Mouse (Mus musculus) forelimb bud, embryonic 11.5 days (tissue): ENCODE measurements around the gene Nkx1-2.
A peak's percentile ranks its signal among the peaks of the same experiment; 100 is the strongest.

Experiments used
- DNase-seq: peaks from one replicate; pipeline ENCODE4 v3.0.0-alpha.2; 2012; ENCODE audit warnings: low read depth, low spot score

Nkx1-2 gene

DNA sequence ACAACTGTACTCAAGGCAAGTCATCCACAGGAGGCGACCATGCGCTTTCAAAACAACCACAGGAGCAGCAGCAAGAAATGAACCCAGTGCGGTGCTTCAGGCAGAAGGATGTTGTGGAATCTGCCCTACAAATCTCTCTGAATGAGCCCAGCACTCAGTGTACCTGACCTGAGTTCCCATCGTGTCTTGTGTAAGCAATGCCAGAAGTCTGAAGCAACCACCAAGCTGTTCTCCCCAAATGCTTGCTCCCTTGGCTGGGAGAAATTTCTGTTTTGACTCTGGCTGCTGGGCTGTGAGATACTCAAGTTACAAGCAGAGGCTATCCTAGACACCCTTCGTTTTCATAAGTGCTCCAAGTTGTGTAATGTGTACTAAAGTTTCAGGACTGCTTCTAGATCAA lies 6.3 kb upstream of the Nkx1-2 start:
- DNase-seq: no peak

DNA sequence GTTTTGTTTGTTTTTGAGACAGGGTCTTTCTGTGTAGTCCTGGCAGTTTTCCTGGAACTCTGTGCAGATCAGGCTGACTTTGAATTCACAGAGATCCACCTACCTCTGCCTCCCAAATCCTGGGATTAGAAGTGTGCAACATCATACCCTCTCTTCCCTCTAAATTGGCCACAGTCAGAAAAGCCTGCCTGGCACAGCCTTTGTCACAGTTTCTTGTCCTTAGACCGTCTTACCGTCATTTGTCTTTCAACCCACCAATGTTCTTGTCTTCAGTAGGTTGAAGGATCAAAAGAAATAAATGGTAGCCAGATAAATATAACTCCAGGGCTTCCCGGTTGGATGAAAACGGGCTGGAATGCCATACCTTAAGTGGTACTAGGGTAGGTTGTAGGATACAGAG lies 5.3 kb upstream of the Nkx1-2 start:
- DNase-seq: no peak

DNA sequence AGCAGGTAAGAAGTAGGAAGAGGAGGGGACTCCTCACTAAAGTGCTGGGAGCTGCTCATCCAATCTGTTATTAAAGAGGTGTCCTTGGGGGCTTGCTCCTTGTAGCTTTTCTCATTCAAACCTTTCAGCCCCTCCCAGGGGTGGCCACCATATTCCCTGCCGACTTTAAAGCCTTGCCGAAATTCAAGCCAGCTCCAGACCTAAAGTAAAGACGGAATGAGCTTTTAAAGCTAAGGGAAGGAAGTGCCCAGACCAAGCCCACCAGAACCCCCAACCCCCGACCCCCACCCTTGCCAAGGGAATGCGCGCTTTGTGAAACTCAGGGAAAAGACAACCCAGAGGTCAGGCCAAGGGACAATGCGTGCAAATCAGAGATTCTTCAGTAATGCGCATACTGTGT lies 1.5 kb upstream of the Nkx1-2 start:
- DNase-seq: no peak

DNA sequence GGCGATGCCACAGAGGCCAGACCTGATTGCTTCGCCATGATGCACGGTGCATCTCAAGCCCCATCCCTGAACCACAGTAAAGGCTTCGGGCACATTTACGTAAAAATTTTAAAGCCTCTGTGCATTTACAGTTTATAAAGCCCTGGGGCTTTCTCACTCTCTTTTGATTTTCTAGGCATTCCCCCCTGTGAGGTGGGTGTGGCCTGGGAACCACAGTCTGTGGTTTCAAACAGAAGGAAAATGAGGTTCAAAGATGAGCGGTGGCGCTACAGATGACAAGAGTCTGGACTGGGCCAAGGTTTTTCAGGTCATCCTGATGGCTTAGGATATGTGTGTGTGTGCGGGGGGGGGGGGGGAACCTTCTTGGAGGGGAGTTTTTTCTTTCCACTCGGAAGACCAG lies 589 bp upstream of the Nkx1-2 start:
- DNase-seq: no peak

DNA sequence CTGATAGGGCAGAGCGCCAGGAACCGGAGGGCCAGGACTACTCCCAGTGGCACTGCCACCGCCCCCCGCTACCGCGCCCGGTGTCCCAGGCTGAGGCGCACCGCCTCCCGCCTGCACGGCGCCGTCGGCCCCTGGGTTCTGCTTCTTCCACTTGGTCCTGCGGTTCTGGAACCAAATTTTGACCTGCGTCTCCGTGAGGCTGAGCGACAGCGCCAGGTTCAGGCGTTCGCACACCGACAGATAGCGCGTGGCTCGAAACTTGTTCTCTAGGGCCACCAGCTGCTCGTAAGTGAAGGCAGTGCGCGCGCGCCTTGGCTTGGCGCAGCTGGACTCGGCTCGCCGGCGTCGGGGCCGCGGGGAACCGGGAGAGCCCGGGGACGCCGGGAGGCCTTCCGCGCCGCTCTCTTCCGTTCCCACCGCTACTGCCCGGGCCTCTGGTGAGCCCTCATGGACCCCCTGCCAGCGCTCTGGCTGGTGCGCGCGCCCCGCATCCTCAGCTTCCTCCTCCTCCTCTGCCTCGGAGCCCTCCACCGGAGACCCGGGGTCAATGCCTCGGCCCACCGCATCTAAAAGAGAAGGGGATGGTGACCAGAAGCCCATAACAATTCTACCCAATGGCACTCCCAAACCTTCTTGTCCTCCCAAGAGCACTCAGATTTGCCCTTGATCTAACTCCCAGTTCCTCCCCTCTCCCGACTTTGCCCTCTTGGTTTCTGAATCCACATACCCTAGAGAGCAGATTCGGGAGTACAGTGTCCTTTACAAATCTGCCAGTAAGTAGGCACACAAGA lies 2.0 kb downstream of the Nkx1-2 start:
- DNase-seq: no peak

DNA sequence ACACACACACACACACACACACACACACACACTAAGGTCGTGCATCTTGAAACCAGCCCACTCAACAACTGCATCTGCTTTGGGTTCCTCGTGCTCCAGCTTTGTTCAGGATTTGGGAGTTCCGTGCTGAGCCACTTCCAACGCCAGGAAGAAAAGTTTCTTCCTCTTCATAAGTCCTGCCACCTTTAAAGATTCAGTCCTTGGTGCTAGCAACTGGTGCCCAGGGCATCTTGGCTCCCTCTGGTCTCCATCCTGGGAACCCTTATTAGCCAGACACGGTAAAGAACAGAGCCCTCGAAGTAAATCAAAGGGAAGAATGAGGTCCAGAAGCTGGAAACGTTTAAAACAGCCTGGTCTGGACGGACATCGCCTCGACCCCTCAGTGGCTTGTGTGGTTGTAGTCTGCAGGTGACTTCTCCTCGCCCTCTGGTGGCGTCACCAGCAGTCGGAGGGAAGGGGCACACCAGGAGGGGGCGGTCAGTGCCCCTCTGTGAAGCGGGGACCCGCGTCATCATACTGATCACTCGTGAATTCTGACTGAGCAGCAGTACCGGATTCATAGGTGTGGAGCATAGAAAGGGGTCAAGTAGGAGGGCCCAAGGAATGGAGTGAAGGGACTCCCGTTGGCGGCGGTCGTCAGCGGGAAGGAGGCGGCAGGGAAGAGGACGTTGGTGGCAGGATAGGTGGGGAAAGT lies 2.7 kb downstream of the Nkx1-2 start:
- DNase-seq: no peak

DNA sequence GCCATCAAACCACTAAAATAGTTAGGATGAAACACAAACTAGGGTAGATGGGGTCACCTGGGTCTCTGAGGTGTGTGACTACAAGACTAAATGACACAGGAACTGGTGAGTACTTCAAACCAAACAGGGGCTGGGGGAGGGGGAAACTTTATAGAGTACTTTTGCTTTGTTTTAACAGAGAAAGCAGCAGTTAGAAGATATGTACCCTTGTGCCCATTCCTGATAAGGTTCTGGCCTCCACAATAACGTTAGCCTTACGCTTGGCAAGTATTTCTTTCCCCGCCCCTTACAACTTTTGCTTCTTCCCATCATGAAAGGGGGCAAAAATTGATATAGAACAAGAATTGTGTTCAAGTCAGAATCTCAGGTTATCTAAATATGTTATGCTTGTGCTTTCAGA lies 3.6 kb downstream of the Nkx1-2 start:
- DNase-seq: no peak

DNA sequence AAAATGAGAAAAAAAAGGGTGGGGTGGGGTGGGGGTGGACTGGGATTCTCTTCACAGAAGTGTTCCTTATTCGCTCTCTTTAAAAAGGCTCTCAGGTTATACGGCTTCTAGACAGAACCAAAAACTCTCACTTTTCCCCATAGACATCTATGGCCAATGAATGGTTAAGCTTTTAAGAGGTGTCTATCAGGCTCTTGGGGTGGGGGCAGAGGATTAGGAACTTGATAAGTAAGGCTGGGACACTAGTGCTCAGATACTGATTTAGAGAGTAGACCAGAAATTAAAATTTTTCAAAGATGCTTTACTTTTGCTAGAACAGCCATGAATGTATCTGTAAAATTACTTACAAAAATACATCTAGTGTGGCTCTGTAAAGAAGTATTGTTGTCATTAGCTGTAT lies 5.1 kb downstream of the Nkx1-2 start:
- no peak for DNase-seq

DNA sequence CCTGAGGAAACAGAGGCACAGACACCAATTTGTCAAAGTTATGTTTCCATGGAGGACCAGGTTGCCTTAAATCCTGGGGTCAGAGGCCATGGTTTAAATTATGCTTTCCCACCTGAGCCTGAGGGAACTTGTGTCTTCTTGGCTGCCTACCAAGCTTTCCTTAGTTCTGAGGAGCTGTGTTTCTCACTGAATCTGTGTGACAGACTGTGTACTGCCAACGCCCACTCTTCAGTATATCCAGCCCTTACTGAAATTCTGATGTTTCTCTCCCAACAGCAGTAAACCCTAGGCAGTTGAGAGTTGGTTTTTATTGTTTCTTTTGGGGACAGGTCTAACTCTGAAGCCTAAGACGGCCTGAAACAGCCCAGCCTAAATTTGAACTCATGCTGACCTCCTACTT lies 5.7 kb downstream of the Nkx1-2 start:
- no peak for DNase-seq

DNA sequence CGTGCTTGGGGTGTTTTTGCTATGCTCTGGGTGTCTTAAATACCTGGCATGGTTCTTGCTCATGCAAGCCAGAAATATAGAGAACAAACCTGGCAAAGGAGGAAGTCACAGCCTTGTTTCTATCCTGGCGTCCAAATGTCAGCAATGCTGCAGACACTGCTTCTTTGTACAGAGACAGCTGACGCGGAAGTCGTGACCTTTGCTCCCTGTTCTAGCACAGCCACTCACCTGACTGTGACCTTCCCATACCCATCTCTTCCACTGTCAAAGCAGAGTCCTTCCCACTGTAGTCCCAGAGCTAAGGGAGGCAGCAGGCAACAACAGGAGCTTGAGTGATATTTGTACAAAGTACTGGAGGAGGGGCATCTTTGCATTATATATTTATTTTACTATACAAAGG lies 9.8 kb downstream of the Nkx1-2 start:
- DNase-seq: no peak

DNA sequence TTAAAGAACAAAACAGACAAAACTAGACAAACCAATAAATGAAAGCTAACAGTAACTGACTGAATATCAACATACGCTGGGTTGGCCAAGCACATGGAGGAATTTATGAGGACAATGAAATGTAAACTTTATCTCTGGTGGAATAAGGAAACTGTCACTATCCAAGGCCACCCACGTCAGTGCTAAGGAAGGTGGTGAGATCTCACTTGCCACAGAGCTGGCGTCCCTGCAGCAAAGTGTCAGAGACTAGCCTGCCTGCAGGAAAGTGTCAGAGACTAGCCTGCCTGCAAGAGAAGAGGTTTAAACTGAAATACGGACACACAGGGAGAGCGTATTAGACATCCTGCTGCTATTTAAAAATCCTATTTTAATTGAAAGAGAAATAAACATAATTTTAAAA lies 12.3 kb downstream of the Nkx1-2 start:
- DNase-seq: no peak

DNA sequence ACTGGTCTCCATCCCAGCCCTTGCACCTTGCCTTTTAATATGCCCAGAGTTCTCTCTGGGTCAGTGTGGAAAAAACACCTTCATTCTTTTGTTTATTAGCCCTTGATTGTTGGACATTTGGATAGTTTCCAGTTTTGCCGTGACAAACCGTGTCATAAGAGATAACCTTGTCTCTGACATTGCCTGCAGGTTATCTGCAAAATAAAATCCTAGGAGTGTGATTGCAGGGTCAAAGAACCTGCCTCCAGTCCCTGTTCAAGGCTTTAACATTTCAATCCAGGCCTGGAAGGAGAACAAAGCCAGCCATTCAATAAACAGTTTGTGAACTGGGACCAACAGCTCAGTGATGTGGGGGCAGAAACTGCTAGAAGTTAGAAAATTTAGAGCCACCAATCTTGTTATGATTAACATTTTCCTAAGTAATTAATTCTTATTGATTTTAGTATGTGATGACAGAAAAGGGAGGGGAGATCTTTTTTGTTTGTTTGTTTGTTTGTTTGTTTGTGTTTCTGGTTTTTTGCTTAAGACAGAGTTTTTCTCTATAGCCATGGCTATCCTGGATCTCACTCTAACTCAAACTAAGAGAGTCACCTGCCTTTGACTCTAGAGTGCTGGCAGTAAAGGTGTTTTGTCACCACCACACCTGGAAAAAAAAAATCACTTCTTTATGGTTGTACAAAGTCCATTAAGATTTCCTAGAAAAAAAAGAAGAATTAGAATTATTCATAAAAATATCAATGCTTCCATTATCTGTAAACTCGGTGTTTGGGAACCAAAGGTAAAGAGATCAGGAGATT lies 13.5 kb downstream of the Nkx1-2 start:
- DNase-seq: no peak

DNA sequence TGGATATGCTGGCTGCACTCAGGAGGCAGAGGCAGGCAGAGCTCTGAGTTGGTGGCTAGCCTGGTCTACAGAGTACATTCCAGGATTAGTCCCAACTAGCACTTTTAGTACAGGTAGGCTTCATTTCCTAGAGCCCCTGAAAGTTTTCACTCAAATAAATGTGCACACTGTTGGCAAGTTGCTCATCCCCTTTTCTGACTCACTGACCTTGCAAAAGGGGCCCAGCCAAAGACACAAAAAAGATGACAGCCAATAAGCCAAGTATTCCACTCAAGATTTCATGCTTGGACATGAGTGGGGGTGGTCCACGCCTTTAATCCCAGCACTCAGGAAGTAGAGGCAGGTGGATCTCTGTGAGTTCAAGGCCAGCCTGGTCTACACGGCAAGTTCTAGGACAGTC lies 18.0 kb downstream of the Nkx1-2 start:
- DNase-seq: no peak

DNA sequence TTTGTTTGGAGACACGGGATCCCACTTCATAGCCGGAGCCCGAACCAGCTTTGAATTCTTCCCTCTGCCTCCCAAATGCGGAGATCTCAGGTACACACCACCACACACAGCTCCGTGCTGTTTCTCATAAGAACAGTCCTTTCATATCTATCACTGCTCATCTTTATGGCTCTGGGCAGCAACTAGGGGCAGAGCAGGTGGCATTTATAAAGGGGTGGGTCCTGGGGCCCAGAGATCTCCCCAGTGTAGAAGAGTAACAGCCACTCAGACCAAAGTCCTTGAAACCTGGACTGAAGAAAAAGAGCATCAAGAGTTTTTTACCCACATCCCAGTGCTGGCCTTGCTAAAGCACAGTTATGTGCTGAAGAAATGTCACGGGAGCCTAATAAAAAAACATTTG lies 18.9 kb downstream of the Nkx1-2 start:
- no peak for DNase-seq

DNA sequence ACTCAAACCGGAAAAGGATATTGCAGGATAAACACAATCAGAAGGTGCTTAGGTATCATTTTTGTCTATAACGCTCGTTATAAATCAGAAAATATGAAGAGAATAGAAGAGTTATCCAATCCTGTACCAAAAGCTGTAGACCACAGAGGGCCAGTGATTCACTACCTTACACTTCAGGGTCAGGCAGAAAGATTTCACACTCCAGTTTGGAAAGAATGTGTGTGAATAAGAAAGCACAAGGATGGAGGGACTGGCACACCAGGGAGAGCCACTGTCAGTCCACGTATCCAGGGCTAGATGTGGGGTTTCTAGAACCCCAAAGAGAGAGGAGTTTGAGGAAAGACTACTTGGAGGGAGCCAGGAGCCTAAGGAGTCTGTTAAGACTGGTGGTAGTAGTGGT lies 22.5 kb downstream of the Nkx1-2 start:
- no peak for DNase-seq

DNA sequence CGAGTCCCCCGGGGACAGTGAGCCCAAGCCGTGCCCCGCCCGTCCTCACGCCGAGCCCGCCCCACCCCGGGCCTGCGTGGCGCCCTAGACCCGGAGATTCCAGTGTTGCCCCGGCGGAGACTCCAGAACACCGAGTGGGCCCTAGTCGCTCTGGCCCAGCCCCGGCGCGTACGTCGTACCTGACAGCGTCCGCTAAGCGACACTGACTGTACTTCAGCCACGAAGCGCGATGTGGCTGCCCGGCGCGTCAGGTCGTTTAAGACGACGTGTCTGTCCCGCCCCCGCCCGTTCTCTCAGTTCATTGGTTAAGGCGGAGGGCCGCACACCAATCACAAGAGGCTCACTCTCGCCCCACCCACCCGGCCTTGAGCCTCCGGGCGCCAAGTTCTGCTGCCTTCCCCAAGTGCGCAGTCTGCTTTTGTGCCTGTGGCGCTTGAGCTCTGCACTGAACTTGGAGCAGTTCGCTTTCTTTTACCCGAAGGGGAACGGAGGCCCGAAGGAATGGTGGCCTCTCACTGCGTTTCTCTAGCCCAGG lies 23.3 kb downstream of the Nkx1-2 start, which contains the start of gene Oat:
Gene Oat, minus strand, starts transcription at position 283 of the 535 bp plus-strand sequence.
- peak; percentile 95 for DNase-seq

DNA sequence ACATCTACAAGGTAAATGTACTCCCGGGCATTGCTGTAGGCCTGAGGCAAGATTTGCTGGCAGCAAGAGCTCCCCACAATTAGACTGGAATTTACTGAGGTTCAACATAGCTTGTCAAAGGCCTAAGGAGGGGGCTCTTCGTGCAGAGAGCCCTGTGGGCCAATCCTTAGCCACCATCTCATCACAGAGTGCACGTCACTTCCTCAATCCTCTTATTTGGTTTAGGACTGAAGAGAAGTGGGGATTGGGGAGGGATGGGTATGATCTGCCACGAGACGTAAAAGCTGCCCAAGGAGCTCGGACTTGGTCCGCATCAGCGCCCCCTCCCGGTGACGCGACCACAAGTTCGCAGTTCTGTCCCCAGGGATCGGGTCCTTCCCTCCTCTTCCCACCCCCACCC lies 23.8 kb downstream of the Nkx1-2 start:
- DNase-seq: peak; percentile 88

DNA sequence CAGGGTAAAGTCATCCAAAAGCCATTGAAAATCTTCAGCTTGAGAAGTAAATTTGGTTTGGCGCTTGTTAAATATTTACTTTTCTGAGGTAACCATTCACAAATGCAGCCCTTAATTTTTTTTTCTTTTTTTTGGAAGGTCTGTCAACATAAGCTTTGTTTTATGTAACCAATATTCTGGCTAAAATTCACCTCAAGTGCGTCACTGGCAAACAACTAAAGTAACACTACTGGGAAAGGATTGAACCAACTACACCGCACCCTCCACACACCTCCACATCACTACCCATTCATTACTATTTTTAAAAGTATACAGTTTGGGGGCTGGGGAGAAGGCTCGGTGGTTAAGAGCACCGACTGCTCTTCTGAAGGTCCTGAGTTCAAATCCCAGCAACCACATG lies 24.8 kb downstream of the Nkx1-2 start:
- no peak for DNase-seq

DNA sequence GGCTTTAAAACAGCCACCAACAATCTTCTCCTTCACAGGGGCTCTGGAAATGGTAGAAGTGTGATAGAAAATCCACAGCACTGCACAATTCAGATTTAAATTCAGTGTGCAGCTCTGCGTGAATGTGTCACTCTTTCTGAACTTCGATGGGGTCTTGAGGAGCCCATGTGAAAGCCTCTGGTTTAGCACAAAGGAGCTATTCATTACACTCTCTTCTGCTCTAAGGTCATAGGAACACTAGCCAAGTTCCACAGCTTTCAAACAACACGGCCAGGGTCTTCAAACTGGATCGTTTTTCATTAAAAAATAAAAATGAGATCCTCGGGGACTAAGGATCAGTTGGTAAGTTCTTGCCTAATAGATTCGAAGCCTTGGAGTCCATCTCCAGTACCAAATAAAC lies 26.2 kb downstream of the Nkx1-2 start:
- DNase-seq: no peak

DNA sequence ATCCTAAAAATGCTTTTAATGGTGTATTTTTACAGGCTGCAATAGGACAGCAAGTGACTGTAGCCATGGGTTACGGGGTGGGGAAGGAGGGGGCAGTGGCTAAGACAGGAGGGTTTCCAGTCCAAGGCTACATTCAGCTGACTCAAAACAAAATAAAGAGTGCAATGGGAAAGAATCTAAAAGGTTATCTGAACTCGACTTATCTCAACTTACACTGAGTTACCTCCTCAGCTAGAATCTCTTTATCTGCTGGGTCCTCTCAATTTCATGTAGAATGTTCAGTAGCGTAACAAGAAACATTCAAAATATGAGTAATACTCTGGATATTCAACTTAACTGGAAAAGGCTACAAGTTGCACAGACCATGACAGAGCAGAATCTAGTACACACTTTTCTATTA lies 26.7 kb downstream of the Nkx1-2 start:
- no peak for DNase-seq

DNA sequence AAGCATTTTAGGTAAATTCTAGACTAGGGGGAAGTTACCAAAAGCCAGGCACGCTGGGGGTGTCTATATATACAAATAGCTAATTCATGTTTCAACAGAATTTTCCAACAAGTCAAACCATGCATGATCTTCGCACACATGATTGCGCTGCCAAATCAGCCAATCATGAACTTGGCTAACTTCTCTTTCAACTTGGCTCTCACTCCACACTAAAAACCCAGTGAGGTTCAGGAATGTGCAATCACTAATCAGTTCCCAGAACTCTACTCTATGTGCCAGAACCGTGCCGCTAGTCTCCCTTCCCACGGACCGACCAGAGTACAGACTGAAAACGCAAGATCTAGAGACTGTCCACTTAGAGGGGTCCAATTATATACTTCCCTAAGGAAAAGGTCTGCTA lies 28.0 kb downstream of the Nkx1-2 start:
- DNase-seq: no peak

DNA sequence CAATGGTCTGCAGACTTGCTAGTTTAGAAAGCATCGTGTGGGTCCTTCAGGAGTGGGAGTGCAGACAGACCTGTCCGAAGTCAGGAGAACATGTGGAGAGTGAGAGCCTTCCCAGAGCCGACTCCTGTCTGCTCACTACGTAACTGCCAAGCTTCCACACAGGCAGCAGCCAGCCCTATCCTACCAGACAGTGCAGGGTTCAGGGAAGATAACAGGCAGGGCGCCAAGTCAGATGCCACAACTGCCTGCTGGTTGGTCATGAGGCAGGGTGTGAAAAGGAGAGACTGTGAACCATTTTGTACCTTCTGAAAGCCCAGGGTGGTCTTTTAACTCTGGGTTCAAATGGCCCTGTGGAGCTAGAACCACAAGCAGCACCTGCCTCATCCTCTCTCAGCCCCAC lies 29.4 kb downstream of the Nkx1-2 start:
- DNase-seq: no peak
